Mouse (Mus musculus): ENCODE data around the gene Gm7324. TPM values are rescaled to one million over a fixed set of nuclear protein-coding genes. Genes with fewer than 3 reads are reported as not detected.

Gene Gm7324
- polyA plus RNA-seq (2014; fragmentation: Illumina TruSeq; extraction: RNeasy Lipid Tissue Mini Kit (QIAGEN cat#74804); ENCODE audit: low read depth, low replicate concordance): 2.6 TPM

GRCm38 (mm10) chr14:43697621-43698020 lies at the start of gene Gm7324:
Gene Gm7324, plus strand, starts transcription at chr14:43697828.

GRCm38 (mm10) chr14:43677099-43677498 lies 20.5 kb upstream of the Gm7324 start, which contains the start of gene Gm8165:
Gene Gm8165, minus strand, starts transcription at chr14:43677199.

GRCm38 (mm10) chr14:43727385-43727784 lies 29.8 kb downstream of the Gm7324 start, which contains the start of gene Gm16506:
Gene Gm16506, minus strand, starts transcription at chr14:43727485.

GRCm38 (mm10) chr14:43747566-43747965 lies 49.9 kb downstream of the Gm7324 start, which contains the start of gene Gm6526:
Gene Gm6526, plus strand, starts transcription at chr14:43747866.

Other genes starting within 250 kb of the Gm7324 start
- 1.5 TPM for gene Gm5799, start 154.3 kb upstream of the Gm7324 start, polyA plus RNA-seq (2014; fragmentation: Illumina TruSeq; extraction: RNeasy Lipid Tissue Mini Kit (QIAGEN cat#74804); ENCODE audit: low read depth, low replicate concordance)
- not detected for gene Gm17654, start 118.7 kb upstream of the Gm7324 start, polyA plus RNA-seq (2014; fragmentation: Illumina TruSeq; extraction: RNeasy Lipid Tissue Mini Kit (QIAGEN cat#74804); ENCODE audit: low read depth, low replicate concordance)
- not detected for gene Gm10375, start 89.8 kb upstream of the Gm7324 start, polyA plus RNA-seq (2014; fragmentation: Illumina TruSeq; extraction: RNeasy Lipid Tissue Mini Kit (QIAGEN cat#74804); ENCODE audit: low read depth, low replicate concordance)
- not detected for gene Gm8165, start 20.6 kb upstream of the Gm7324 start, polyA plus RNA-seq (2014; fragmentation: Illumina TruSeq; extraction: RNeasy Lipid Tissue Mini Kit (QIAGEN cat#74804); ENCODE audit: low read depth, low replicate concordance)
- not detected for gene Gm16506, start 29.7 kb downstream of the Gm7324 start, polyA plus RNA-seq (2014; fragmentation: Illumina TruSeq; extraction: RNeasy Lipid Tissue Mini Kit (QIAGEN cat#74804); ENCODE audit: low read depth, low replicate concordance)
- gene Gm6526, start 50.0 kb downstream of the Gm7324 start, polyA plus RNA-seq (2014; fragmentation: Illumina TruSeq; extraction: RNeasy Lipid Tissue Mini Kit (QIAGEN cat#74804); ENCODE audit: low read depth, low replicate concordance): not detected
- gene Gm8180, start 86.9 kb downstream of the Gm7324 start, polyA plus RNA-seq (2014; fragmentation: Illumina TruSeq; extraction: RNeasy Lipid Tissue Mini Kit (QIAGEN cat#74804); ENCODE audit: low read depth, low replicate concordance): not detected
- gene Ear1, start 177.7 kb downstream of the Gm7324 start, polyA plus RNA-seq (2014; fragmentation: Illumina TruSeq; extraction: RNeasy Lipid Tissue Mini Kit (QIAGEN cat#74804); ENCODE audit: low read depth, low replicate concordance): not detected
- gene Ear10, start 225.7 kb downstream of the Gm7324 start, polyA plus RNA-seq (2014; fragmentation: Illumina TruSeq; extraction: RNeasy Lipid Tissue Mini Kit (QIAGEN cat#74804); ENCODE audit: low read depth, low replicate concordance): not detected
- gene Gm8113, start 227.6 kb downstream of the Gm7324 start, polyA plus RNA-seq (2014; fragmentation: Illumina TruSeq; extraction: RNeasy Lipid Tissue Mini Kit (QIAGEN cat#74804); ENCODE audit: low read depth, low replicate concordance): 0.85 TPM

Measured in kidney, adult 10 weeks (tissue).